Mouse (Mus musculus): ENCODE measurements around the gene Rybp.

DNA sequence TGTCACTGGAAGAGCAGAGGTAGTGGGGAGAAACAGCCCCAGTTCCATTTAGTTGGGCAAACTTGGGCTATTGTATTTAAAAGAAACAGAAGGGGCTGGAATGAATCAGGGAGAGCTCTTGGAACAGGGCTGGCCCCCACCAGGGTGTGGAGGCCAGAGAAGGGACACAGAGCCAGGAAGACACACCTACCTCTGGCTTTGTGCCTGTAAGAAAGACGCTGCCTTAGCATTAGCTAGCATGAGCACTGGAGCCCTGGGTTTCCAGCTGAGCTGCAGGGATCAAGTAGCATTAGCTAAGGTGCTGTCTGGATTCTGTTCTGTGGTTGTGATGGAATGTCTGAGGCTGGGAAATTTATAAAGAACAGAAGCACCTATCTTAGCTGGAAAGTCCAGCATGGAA, 85.2 kb downstream of the Rybp start:
- no peak for TF ChIP-seq CTCF (IDR thresholded peaks at IDR 0.05; ENCODE audit: extremely low read depth, insufficient read depth, low read length)
- no peak for TF ChIP-seq POLR2A (IDR thresholded peaks at IDR 0.05; ENCODE audit: extremely low read depth, insufficient read depth, low read length)
